Mouse (Mus musculus) hindbrain, embryonic 16.5 days (tissue): Measurements from ENCODE around the gene Prkar1b. TPM values are rescaled to one million over a fixed set of nuclear protein-coding genes. Genes with fewer than 3 reads are reported as not detected.

Source experiments
- ATAC-seq: fragments of 200-750 bp; cut with Nextera tagmentation; 2 replicates; pipeline ENCODE4 v1.8.0; 2017; ENCODE audit warnings: moderate TSS enrichment, moderate library complexity
- H3K27ac ChIP-seq: fragments of 300-500 bp; sonication (generic); 2 replicates; pipeline ENCODE4 v1.5.1; 2014; ENCODE audit warnings: low read depth, mild to moderate bottlenecking, control low read depth, low read length, moderate library complexity
- H3K27me3 ChIP-seq: fragments of 300-500 bp; sonication (generic); replicated peaks from 2 replicates; pipeline ENCODE4 v1.6.1; 2014; ENCODE audit warnings: low read length; ENCODE audit not compliant: control insufficient read depth, insufficient read depth
- H3K36me3 ChIP-seq: fragments of 300-500 bp; sonication (generic); 2 replicates; pipeline ENCODE4 v1.6.1; 2014; ENCODE audit warnings: mild to moderate bottlenecking, low read length, moderate library complexity, mixed read lengths; ENCODE audit not compliant: control insufficient read depth, insufficient read depth
- H3K4me1 ChIP-seq: fragments of 300-500 bp; sonication (generic); 2 replicates; pipeline ENCODE4 v1.6.1; 2014; ENCODE audit warnings: low read depth, low read length; ENCODE audit not compliant: control insufficient read depth, insufficient read depth
- H3K4me2 ChIP-seq: fragments of 300-500 bp; sonication (generic); 2 replicates; pipeline ENCODE4 v1.6.1; 2014; ENCODE audit warnings: mild to moderate bottlenecking, low read length, control low read depth, moderate library complexity
- H3K4me3 ChIP-seq: fragments of 300-500 bp; sonication (generic); 2 replicates; pipeline ENCODE4 v1.5.1; 2014; ENCODE audit warnings: mild to moderate bottlenecking, low read length, control low read depth, moderate library complexity
- H3K9ac ChIP-seq: fragments of 300-500 bp; sonication (generic); 2 replicates; pipeline ENCODE4 v1.6.1; 2014; ENCODE audit warnings: low read depth, mild to moderate bottlenecking, control low read depth, low read length, moderate library complexity
- H3K9me3 ChIP-seq: fragments of 300-500 bp; sonication (generic); 2 replicates; pipeline ENCODE4 v1.6.1; 2014; ENCODE audit warnings: mild to moderate bottlenecking, low read length, moderate library complexity; ENCODE audit not compliant: control insufficient read depth
- WGBS: fragments of 180-500 bp; shearing (Covaris S2); extraction: QIAGEN DNeasy Blood & Tissue Kit; methylation state at CpG from one replicate; pipeline ENCODE4 v1.1.7; 2014; 5-methylcytosine and 5-hydroxymethylcytosine counted together
- polyA plus RNA-seq: library from polyadenylated mRNA; unstranded; fragments of >200 nt; fragmentation: Nextera tagmentation; extraction: Ambion mirVana; gene quantifications from 2 replicates; pipeline ENCODE4 v1.2.1, GENCODE M21; 2015

The Prkar1b gene
- polyA plus RNA-seq: 332 and 333 TPM in 2 replicates

DNA sequence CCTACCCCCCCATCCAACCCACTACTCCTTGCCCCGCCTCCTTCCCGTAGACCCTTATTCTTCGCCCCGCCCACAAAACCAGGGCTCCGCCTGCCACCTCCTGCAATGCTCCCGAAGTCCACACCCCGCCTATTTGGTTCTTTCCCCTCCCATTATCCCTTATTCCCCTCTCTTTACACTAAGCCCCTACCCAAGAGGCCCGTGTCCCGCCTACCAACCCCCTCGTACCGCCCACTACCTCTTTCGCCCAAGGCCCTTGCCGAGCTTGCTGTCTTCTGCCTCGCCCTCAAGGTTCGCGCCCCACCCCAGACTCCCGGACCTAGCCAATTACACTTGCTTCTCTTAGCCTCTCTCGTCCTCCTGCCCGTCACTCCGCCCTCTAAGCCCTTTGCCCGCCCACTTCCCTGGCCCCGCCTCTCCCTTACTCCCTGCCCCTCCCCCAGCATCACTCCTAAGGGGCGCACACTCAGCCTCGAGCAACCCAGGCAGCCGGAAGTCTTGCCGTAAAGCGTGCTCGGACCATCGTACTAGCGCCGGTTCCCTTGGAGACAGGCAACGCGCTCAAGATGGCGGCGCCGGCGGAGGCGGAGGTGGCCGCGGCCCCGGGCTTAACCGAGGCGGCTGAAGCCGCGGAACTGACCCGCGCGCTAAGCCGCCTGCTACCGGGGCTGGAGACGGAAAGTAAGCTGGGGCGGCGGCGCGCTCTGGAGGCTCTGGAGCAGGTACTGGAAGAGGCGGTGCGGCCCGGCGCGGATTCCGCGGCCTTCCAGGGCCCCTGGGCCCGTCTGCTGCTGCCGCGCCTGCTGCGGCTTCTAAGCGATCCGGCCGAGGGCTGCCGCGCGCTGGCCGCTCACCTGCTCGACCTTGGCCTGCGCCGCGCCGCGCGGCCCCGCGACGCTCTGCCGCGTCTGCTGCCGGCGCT lies at the start of gene Prkar1b, which contains the start of gene Dnaaf5:
Prkar1b (minus strand) TSS at position 321 of the 922 bp plus-strand sequence.
Dnaaf5 (plus strand) TSS at position 543 of the 922 bp plus-strand sequence.
- under 1% methylated on average over 72 of the region's 87 CpGs for WGBS
- H3K4me1 ChIP-seq: peaks cover 17% of the 10 kb centered on the region
- ATAC-seq: peak; percentile 96

DNA sequence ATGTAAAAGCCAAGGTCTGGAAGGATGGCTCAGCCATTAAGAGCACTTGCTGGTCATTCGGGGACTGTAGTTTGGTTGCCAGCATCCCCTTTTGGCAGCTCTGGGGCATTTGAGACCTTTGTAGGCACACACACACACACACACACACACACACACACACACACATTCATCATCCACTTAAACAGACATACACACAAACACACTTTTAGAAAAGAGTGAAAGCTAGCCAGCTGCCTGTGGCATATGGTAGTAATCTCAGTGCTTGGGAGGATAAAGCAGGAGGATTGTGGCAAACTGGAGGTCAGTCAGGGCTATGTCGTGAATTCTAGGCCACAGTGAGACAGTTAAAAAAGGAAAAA lies 49.8 kb upstream of the Prkar1b start:
- Histone ChIP-seq H3K27ac (peak overlapping the region; percentile 87), H3K27me3 (no peaks in the 10 kb centered on the region), H3K4me2 (peak overlapping the region; percentile 87), H3K4me1 (peaks cover 20% of the 10 kb centered on the region), H3K4me3 (peak overlapping the region; percentile 88), H3K9ac (peak overlapping the region; percentile 73), H3K9me3 (no peaks in the 10 kb centered on the region), H3K36me3 (no peaks in the 10 kb centered on the region)
- no peak for ATAC-seq
- WGBS: 38% methylated on average over 2 of the region's 2 CpGs

More for the DNA sequence above, at the start of gene Prkar1b, which contains the start of gene Dnaaf5:
- Histone ChIP-seq H3K9me3 (no peaks in the 10 kb centered on the region), H3K4me3 (peak within 1 kb of the TSS; percentile 87), H3K4me2 (peak within 1 kb of the TSS; percentile 95), H3K36me3 (peaks cover 15% of the 10 kb centered on the region; the same call in 1 of the 2 replicates), H3K27me3 (no peaks in the 10 kb centered on the region), H3K9ac (peak within 1 kb of the TSS; percentile 80), H3K27ac (peak within 1 kb of the TSS; percentile 76)

DNA sequence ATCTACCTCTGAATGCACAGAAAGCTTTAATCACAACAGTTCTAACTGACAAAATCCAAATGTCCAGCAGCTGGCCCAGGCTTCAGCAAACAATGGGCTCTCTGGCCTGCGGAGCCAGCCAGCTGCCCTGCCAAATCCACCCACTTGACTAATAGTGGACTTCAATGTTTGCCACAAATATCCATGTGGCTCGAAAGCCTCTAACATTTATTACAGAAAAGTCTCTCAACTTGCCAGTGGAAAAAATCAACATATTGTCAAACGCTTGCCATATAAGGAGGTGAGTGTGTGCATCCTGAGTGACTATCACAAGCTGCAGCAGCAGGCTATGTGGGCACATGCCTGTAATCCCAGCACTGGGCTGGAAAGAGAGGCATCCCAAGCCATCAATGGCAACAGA lies 49.0 kb upstream of the Prkar1b start:
- 82% methylated on average over 3 of the region's 3 CpGs for WGBS
- no peak overlapping the region for H3K27ac ChIP-seq

DNA sequence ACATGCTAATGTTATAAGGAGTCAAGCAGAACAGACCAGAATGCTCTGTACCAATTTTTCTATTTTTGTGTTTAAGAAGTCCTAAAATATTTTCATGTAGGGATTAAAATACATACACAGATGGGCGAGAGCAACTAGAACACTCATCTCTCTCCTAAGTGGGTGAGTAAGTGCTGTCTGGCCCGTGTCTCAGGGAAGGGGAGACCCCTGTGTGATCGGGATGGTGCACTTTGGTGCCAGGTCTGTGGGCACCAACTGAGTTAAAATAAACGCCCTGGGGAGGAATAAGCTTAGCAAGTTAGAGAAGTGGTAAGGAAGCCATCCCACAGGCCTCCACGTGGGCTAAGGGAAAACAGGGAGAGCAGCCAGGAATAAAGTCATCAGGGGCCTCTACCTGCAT lies 41.2 kb upstream of the Prkar1b start:
- H3K27ac ChIP-seq: no peak overlapping the region
- ATAC-seq: no peak
- H3K9me3 ChIP-seq: no peaks in the 10 kb centered on the region
- H3K36me3 ChIP-seq: no peaks in the 10 kb centered on the region; the same call in 1 of the 2 replicates
- no peaks in the 10 kb centered on the region for H3K27me3 ChIP-seq
- no peak overlapping the region for H3K9ac ChIP-seq
- 76% methylated on average over 5 of the region's 5 CpGs for WGBS
- H3K4me3 ChIP-seq: no peak overlapping the region
- no peak overlapping the region for H3K4me2 ChIP-seq
- H3K4me1 ChIP-seq: no peaks in the 10 kb centered on the region

More for the DNA sequence above, 49.0 kb upstream of the Prkar1b start:
- Histone ChIP-seq H3K4me3 (no peak overlapping the region), H3K4me1 (peaks cover 20% of the 10 kb centered on the region), H3K4me2 (no peak overlapping the region), H3K9me3 (no peaks in the 10 kb centered on the region), H3K27me3 (no peaks in the 10 kb centered on the region), H3K36me3 (no peaks in the 10 kb centered on the region), H3K9ac (no peak overlapping the region)
- no peak for ATAC-seq

DNA sequence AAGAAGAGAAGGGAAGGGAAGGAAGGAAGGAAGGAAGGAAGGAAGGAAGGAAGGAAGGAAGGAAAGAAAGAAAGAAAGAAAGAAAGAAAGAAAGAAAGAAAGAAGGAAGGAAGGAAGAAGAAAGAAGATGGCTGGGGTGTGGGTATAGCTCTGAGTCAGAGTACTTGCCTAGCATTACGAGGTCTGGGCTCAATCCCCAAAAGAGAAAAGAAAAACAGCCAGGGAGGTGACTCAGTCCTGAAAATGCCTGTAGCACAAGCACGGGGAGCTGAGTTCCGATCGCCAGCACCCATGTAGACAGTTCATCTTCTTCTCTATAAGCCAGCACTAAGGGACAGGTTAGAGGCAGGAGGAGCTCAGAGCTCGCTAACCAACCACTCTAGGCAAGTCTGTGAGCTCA lies 39.9 kb upstream of the Prkar1b start:
- ATAC-seq: no peak
- Histone ChIP-seq H3K27ac (no peak overlapping the region), H3K9me3 (no peaks in the 10 kb centered on the region), H3K36me3 (no peaks in the 10 kb centered on the region; the same call in 1 of the 2 replicates), H3K4me1 (no peaks in the 10 kb centered on the region), H3K27me3 (no peaks in the 10 kb centered on the region), H3K4me3 (no peak overlapping the region), H3K4me2 (no peak overlapping the region), H3K9ac (no peak overlapping the region)
- 95% methylated on average over 5 of the region's 5 CpGs for WGBS

DNA sequence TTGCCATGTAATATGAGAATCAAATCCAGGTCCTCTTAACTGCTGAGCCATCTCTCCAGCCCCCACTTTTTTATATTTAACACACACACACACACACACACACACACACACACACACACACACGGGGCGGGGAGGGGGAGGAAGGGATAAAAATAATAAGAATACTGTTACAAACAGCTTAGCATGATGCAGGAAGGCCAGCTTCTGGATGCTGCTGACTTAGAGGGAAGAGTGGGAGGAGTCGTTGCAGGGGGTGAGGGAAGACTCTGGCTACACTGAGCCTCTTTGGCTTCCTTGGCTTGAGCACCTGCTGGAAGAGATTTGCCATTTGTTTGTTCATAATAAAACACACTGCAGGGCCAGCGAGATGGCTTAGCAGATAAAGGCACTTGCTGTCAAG lies 35.1 kb upstream of the Prkar1b start:
- no peak for ATAC-seq
- no peaks in the 10 kb centered on the region for H3K27me3 ChIP-seq
- no peaks in the 10 kb centered on the region for H3K9me3 ChIP-seq
- 89% methylated on average over 4 of the region's 4 CpGs for WGBS
- H3K4me1 ChIP-seq: no peaks in the 10 kb centered on the region
- H3K36me3 ChIP-seq: peaks cover 17% of the 10 kb centered on the region; the same call in 1 of the 2 replicates
- H3K4me2 ChIP-seq: no peak overlapping the region
- H3K9ac ChIP-seq: no peak overlapping the region
- H3K4me3 ChIP-seq: no peak overlapping the region
- no peak overlapping the region for H3K27ac ChIP-seq

DNA sequence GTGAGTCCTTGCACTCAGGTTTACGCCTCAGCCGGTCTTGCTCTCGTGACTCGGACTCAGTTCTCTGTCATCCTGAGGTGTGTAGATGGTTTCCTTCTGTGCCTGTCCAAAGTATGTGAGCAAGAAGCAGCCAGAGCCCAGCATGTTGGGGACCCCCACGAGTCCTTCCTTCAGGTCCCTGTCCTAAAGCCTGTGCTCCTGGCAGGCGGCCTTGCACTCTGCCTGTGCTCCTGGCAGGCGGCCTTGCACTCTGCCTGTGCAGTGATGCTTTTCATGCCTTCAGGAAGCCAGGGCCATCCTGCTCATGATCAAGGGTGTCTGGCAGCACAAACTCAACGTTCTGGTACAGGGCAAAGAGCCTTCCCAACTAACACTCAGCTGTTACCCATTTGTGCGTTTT lies 33.8 kb upstream of the Prkar1b start:
- peaks cover 21% of the 10 kb centered on the region; the same call in 1 of the 2 replicates for H3K36me3 ChIP-seq
- no peaks in the 10 kb centered on the region for H3K9me3 ChIP-seq
- no peaks in the 10 kb centered on the region for H3K27me3 ChIP-seq
- ATAC-seq: no peak
- H3K4me2 ChIP-seq: no peak overlapping the region
- no peak overlapping the region for H3K4me3 ChIP-seq
- no peaks in the 10 kb centered on the region for H3K4me1 ChIP-seq
- 96% methylated on average over 9 of the region's 9 CpGs for WGBS
- H3K9ac ChIP-seq: no peak overlapping the region
- H3K27ac ChIP-seq: no peak overlapping the region

DNA sequence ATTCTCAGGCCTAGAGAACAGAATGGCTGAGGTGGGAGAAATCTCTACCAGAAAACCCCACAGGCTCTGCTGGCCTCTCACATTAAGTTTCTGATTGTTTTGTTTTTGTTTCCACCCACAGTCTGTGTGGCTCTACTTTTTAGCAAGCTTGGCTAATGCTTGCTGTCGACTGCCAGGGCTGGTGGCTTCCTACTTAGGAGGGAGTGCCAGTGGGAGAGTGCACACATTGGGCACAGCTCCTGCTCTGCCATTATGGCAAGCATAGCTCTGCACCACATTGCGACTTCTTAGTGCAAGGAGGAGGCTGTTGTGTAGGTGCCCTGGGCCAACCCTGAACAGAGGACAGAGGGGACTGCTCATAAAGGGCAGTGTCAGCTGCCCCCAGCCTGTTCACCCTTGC lies 33.3 kb upstream of the Prkar1b start:
- H3K9ac ChIP-seq: no peak overlapping the region
- no peak overlapping the region for H3K4me2 ChIP-seq
- no peaks in the 10 kb centered on the region for H3K4me1 ChIP-seq
- H3K36me3 ChIP-seq: peaks cover 21% of the 10 kb centered on the region; the same call in 1 of the 2 replicates
- ATAC-seq: no peak
- no peak overlapping the region for H3K4me3 ChIP-seq
- no peaks in the 10 kb centered on the region for H3K9me3 ChIP-seq
- WGBS: 87% methylated on average over 2 of the region's 2 CpGs
- H3K27ac ChIP-seq: no peak overlapping the region
- H3K27me3 ChIP-seq: no peaks in the 10 kb centered on the region

DNA sequence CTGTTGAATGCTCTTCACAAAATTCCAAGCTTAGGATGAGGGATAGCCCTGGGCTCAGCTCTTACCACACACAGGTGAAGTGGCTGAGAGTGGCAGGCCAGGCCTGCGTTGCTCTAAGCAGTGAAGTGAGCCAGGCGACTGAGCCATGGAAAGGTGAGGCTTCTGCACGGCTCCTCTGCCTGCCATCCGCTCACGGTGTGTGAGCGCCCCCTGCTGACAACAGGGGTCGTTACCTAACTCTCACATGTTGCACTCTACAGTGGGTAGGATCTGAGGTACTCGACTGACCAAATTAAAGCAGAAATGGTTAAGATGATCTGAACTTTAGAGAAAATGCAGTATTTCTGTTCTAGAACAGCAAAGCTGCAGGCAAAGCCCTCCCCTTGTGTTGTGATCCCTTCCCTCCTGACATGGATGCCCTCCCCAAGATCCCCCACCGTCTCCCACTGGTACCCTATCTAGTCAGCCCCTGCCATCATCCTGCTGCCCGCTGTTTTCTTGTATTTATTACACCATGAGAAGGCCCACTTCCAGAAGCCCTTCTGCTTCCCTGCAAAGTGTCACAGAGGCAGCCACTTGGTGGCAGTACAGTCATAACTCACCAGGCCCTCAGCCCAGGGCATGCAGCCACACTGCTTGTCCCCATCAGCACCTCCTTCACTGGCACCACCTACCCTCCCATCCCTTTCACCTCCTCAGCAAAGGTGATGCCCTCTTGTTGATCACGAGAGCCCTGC lies 29.3 kb upstream of the Prkar1b start:
- Histone ChIP-seq H3K4me3 (no peak overlapping the region), H3K27me3 (no peaks in the 10 kb centered on the region), H3K9ac (no peak overlapping the region), H3K4me2 (no peak overlapping the region), H3K27ac (no peak overlapping the region), H3K4me1 (peaks cover 9% of the 10 kb centered on the region; the same call in 1 of the 2 replicates), H3K9me3 (no peaks in the 10 kb centered on the region), H3K36me3 (peaks cover 25% of the 10 kb centered on the region)
- WGBS: 29% methylated on average over 11 of the region's 11 CpGs
- ATAC-seq: peak; percentile 91
